Mouse (Mus musculus) neural tube, embryonic 13.5 days (tissue): ENCODE measurements around the gene Acot7. TPM values are rescaled to one million over a fixed set of nuclear protein-coding genes. Genes with fewer than 3 reads are reported as not detected.
A peak's percentile ranks its signal among the peaks of the same experiment; 100 is the strongest.

Experiments
- ATAC-seq: fragments of 200-750 bp; cut with Nextera tagmentation; 2 replicates; pipeline ENCODE4 v1.8.0; 2017; ENCODE audit warnings: low read depth, mild to moderate bottlenecking, moderate TSS enrichment, moderate library complexity
- H3K27ac ChIP-seq: fragments of 300-500 bp; sonication (generic); replicated peaks from 2 replicates; pipeline ENCODE4 v1.5.1; 2015; ENCODE audit warnings: moderate library complexity, mild to moderate bottlenecking, inconsistent platforms
- H3K27me3 ChIP-seq: fragments of 300-500 bp; sonication (generic); 2 replicates; pipeline ENCODE4 v1.6.1; 2015; ENCODE audit warnings: mild to moderate bottlenecking, inconsistent platforms
- H3K36me3 ChIP-seq: fragments of 300-500 bp; sonication (generic); 2 replicates; pipeline ENCODE4 v1.6.1; 2015; ENCODE audit warnings: mild to moderate bottlenecking, inconsistent platforms
- H3K4me1 ChIP-seq: fragments of 300-500 bp; sonication (generic); replicated peaks from 2 replicates; pipeline ENCODE4 v1.6.1; 2015; ENCODE audit warnings: inconsistent platforms
- H3K4me2 ChIP-seq: fragments of 300-500 bp; sonication (generic); 2 replicates; pipeline ENCODE4 v1.6.1; 2015; ENCODE audit warnings: inconsistent platforms, mild to moderate bottlenecking, moderate library complexity
- H3K4me3 ChIP-seq: fragments of 300-500 bp; sonication (generic); 2 replicates; pipeline ENCODE4 v1.5.1; 2015; ENCODE audit warnings: mild to moderate bottlenecking, inconsistent platforms
- H3K9ac ChIP-seq: fragments of 300-500 bp; sonication (generic); 2 replicates; pipeline ENCODE4 v1.6.1; 2015; ENCODE audit warnings: moderate library complexity, mild to moderate bottlenecking, inconsistent platforms
- H3K9me3 ChIP-seq: fragments of 300-500 bp; sonication (generic); 2 replicates; pipeline ENCODE4 v1.6.1; 2016; ENCODE audit warnings: inconsistent platforms
- WGBS: fragments of 180-500 bp; shearing (Covaris S2); methylation state at CpG from one replicate; pipeline ENCODE4 v1.1.7; 2015; 5-methylcytosine and 5-hydroxymethylcytosine counted together
- polyA plus RNA-seq: library from polyadenylated mRNA; unstranded; fragments of >200 nt; fragmentation: Nextera tagmentation; extraction: Ambion mirVana; gene quantifications from 2 replicates; pipeline ENCODE4 v1.2.1, GENCODE M21; 2015

The Acot7 gene
- polyA plus RNA-seq, 1 experiment from 2014 or later = 346 TPM

DNA sequence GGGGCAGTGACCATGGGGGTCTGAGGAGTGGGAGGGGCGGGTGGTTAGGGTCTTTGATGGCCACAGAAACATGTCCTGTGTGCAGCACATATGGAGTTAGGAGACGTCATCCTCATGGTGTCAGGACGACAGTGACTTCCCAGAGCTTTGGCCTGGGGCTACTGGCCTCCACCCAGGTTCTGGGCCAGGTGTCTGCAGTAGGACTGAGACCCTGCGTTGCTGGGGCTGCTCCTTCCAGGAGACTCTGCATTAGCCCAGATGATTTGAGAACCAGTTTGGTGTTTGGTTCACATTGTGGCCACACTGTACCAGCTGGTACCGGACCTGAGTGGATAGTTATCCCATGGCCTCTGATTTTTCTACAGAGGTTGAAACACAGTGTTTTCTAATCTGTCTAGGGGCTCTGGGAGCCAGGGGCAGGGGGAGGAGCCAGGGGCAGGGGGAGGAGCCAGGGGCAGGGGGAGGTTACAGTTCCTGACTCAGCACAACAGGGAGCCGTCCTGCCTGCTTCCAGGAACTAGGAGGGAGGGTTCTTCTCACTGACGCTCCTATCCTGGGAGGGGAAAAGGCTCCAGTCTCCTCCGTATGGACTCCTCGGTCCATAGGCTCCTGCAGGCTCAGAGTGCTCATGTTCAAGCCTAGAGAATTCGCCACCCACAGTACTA lies 85.7 kb downstream of the Acot7 start:
- Histone ChIP-seq H3K4me2 (0 out of 2 replicates have a peak overlapping the region, but pooled peaks have one; percentile 16), H3K4me1 (peaks cover 43% of the 10 kb centered on the region), H3K9me3 (no peaks in the 10 kb centered on the region), H3K36me3 (peaks cover 17% of the 10 kb centered on the region; the same call in 1 of the 2 replicates), H3K27ac (no peak overlapping the region), H3K4me3 (no peak overlapping the region), H3K27me3 (no peaks in the 10 kb centered on the region), H3K9ac (no peak overlapping the region)
- ATAC-seq = no peak
- whole genome bisulfite sequencing = 34% methylated on average over 10 of the region's 10 CpGs

DNA sequence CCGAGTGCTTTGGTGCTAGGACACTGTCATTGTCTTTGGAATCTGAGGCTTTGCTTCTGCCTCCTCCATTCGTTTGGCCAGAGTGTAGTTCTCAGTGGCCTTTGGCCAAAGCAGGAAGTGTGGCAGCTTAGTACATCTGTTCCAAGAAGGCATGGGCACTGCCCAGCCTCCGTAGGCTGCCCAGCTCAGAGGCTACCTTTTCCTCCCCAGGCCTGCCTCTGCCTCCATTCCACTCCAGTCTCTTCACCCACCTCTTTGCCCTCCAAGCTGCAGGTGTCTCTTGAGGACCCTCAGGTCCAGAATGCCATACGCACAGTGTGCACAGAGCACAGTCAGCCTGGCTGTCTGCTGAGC lies 86.2 kb downstream of the Acot7 start:
- Histone ChIP-seq H3K9ac (no peak overlapping the region), H3K4me2 (0 out of 2 replicates have a peak overlapping the region, but pooled peaks have one; percentile 16), H3K27ac (no peak overlapping the region), H3K4me1 (peaks cover 48% of the 10 kb centered on the region), H3K9me3 (no peaks in the 10 kb centered on the region), H3K4me3 (no peak overlapping the region), H3K27me3 (no peaks in the 10 kb centered on the region), H3K36me3 (peaks cover 17% of the 10 kb centered on the region; the same call in 1 of the 2 replicates)
- WGBS = 58% methylated on average over 4 of the region's 4 CpGs
- ATAC-seq = no peak

- Histone ChIP-seq H3K9ac (no peak overlapping the region), H3K27ac (no peak overlapping the region), H3K4me2 (no peak overlapping the region), H3K27me3 (no peaks in the 10 kb centered on the region), H3K9me3 (no peaks in the 10 kb centered on the region), H3K36me3 (peaks cover 17% of the 10 kb centered on the region; the same call in 1 of the 2 replicates), H3K4me1 (peaks cover 50% of the 10 kb centered on the region), H3K4me3 (no peak overlapping the region)
- WGBS = 90% methylated on average over 9 of the region's 9 CpGs
- no peak for ATAC-seq
These were observed 87.1 kb downstream of the Acot7 start for GRCm38 (mm10) chr4:152264867-152265568.

DNA sequence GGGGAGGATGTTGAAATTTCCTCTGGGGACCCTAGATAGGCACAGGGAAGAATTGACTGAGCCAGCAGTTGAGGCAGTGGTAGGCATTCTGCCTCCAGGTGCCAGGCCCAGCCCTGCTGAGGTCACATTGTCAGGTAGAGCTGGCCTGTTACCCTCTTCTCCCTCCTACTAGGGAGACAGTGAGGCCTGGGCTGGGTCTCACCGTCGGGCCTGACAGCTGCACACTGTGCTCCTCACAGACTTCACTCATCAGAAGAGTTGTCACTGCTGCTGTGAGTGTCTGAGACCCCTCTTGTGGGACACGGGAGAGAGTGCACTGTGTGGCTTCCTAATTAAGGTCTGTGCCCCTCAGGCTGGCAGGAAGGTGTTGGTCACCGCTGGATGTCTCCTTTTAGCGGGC lies 87.9 kb downstream of the Acot7 start:
- Histone ChIP-seq H3K4me1 (peaks cover 50% of the 10 kb centered on the region), H3K9me3 (no peaks in the 10 kb centered on the region), H3K27ac (no peak overlapping the region), H3K9ac (no peak overlapping the region), H3K36me3 (peaks cover 16% of the 10 kb centered on the region; the same call in 1 of the 2 replicates), H3K4me2 (no peak overlapping the region), H3K4me3 (no peak overlapping the region), H3K27me3 (0 out of 2 replicates have a peak, but pooled peaks cover 3% of the 10 kb centered on the region)
- ATAC-seq = no peak
- WGBS = 59% methylated on average over 5 of the region's 5 CpGs

DNA sequence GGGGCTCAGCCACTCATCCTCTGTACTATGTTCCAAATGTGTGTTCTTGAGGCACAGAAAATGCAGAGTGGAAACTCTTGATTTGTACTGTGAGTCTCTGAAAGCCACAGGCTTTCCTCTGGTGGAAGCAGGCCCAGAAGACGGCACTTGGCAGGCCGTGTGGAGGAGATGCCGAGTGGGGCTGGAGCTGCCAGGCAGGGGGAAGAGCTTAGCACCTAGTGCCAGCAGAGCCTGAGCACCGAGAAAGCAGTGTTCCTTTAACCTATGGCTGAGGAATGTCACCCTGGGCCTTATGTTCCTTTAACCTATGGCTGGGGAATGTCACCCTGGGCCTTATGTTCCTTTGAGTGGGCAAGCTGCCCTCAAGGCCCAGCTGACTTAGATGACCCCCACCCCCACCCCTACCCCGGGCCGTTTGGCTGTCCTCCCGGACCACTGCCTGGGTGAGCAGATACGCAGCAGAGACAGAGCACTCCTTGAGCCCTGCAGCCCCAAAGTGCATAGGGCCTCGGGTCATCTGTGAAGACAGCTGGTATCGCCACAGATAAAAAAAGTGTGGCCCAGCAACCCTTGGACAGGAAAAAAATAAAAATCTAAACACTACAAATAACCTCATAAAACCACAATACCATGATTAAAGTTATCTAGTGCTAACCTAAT lies 88.4 kb downstream of the Acot7 start:
- Histone ChIP-seq H3K36me3 (0 out of 2 replicates have a peak, but pooled peaks cover 13% of the 10 kb centered on the region), H3K27me3 (peaks cover 9% of the 10 kb centered on the region; the same call in 1 of the 2 replicates), H3K9me3 (no peaks in the 10 kb centered on the region), H3K4me3 (no peak overlapping the region), H3K4me1 (peaks cover 50% of the 10 kb centered on the region), H3K27ac (no peak overlapping the region), H3K9ac (no peak overlapping the region), H3K4me2 (no peak overlapping the region)
- WGBS = 63% methylated on average over 10 of the region's 10 CpGs
- ATAC-seq = no peak

- Histone ChIP-seq H3K9me3 (no peaks in the 10 kb centered on the region), H3K4me3 (no peak overlapping the region), H3K27ac (no peak overlapping the region), H3K9ac (no peak overlapping the region), H3K27me3 (peaks cover 23% of the 10 kb centered on the region), H3K36me3 (0 out of 2 replicates have a peak, but pooled peaks cover 17% of the 10 kb centered on the region), H3K4me2 (no peak overlapping the region), H3K4me1 (peaks cover 63% of the 10 kb centered on the region)
- no peak for ATAC-seq
- 58% methylated on average over 13 of the region's 13 CpGs for WGBS
These were observed 89.9 kb downstream of the Acot7 start for GRCm38 (mm10) chr4:152267748-152268369.

DNA sequence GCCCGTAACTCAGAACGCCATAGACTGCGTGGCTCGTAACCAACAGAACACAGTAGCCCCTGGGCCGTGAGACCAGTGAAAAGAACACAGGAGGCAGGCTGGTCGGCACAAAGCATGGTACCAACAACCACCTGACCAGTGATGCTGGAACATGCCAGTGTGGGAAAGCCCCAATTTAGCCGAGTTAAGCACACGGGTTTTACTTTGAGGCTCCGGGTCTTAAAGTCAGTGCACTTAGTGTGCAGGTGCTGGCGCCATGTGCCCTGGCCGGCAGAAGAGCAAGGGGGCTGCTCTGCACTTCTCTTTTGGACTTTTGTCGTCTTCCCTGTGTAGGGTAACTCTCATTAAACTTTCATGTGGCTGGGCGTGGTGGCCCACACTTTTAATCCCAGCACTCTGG lies 92.0 kb downstream of the Acot7 start:
- Histone ChIP-seq H3K9ac (no peak overlapping the region), H3K27ac (no peak overlapping the region), H3K36me3 (0 out of 2 replicates have a peak, but pooled peaks cover 13% of the 10 kb centered on the region), H3K4me2 (no peak overlapping the region), H3K4me1 (peaks cover 65% of the 10 kb centered on the region), H3K27me3 (peaks cover 43% of the 10 kb centered on the region), H3K4me3 (no peak overlapping the region), H3K9me3 (no peaks in the 10 kb centered on the region)
- ATAC-seq = no peak
- WGBS = 88% methylated on average over 13 of the region's 13 CpGs

GRCm38 (mm10) chr4:152270599-152270998 lies 92.7 kb downstream of the Acot7 start:
- WGBS = 72% methylated on average over 9 of the region's 9 CpGs
- Histone ChIP-seq H3K4me2 (no peak overlapping the region), H3K27me3 (peaks cover 49% of the 10 kb centered on the region), H3K4me3 (no peak overlapping the region), H3K9ac (no peak overlapping the region), H3K4me1 (peaks cover 67% of the 10 kb centered on the region), H3K9me3 (no peaks in the 10 kb centered on the region), H3K27ac (no peak overlapping the region), H3K36me3 (0 out of 2 replicates have a peak, but pooled peaks cover 8% of the 10 kb centered on the region)
- ATAC-seq = no peak

DNA sequence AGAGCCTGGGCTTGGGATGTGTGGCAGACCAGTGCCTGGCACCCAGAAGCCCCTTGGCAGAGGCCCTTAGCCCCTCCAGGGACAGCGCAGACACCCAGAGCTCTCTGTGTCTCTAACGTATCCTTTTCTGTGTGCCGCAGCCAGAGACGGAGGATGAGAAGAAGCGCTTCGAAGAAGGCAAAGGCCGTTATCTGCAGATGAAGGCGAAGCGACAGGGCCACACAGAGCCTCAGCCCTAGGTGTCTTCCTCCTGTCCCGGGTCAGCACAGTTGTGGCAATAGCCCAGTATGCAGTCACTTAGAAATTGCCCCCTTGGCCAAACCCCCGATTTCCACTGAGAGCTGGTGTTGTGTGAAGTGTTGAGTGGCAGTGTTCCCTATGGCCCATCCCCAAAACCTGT lies 93.4 kb downstream of the Acot7 start:
- 0 out of 2 replicates have a peak, but pooled peaks cover 8% of the 10 kb centered on the region for H3K36me3 ChIP-seq
- H3K9me3 ChIP-seq = no peaks in the 10 kb centered on the region
- no peak overlapping the region for H3K4me3 ChIP-seq
- H3K27ac ChIP-seq = no peak overlapping the region
- no peak overlapping the region for H3K4me2 ChIP-seq
- H3K4me1 ChIP-seq = peaks cover 65% of the 10 kb centered on the region
- peaks cover 56% of the 10 kb centered on the region for H3K27me3 ChIP-seq
- no peak overlapping the region for H3K9ac ChIP-seq
- 88% methylated on average over 11 of the region's 11 CpGs for WGBS
- no peak for ATAC-seq

- peaks cover 63% of the 10 kb centered on the region for H3K4me1 ChIP-seq
- no peaks in the 10 kb centered on the region for H3K9me3 ChIP-seq
- H3K27me3 ChIP-seq = peaks cover 63% of the 10 kb centered on the region
- H3K9ac ChIP-seq = no peak overlapping the region
- H3K27ac ChIP-seq = no peak overlapping the region
- H3K4me3 ChIP-seq = no peak overlapping the region
- H3K4me2 ChIP-seq = no peak overlapping the region
- WGBS = 69% methylated on average over 7 of the region's 7 CpGs
- no peak for ATAC-seq
- H3K36me3 ChIP-seq = 0 out of 2 replicates have a peak, but pooled peaks cover 8% of the 10 kb centered on the region
These were observed 94.1 kb downstream of the Acot7 start for GRCm38 (mm10) chr4:152272006-152272405.

- H3K9ac ChIP-seq = no peak overlapping the region
- H3K4me1 ChIP-seq = peaks cover 59% of the 10 kb centered on the region
- ATAC-seq = no peak
- 0 out of 2 replicates have a peak, but pooled peaks cover 8% of the 10 kb centered on the region for H3K36me3 ChIP-seq
- no peak overlapping the region for H3K4me2 ChIP-seq
- no peak overlapping the region for H3K4me3 ChIP-seq
- H3K9me3 ChIP-seq = no peaks in the 10 kb centered on the region
- H3K27me3 ChIP-seq = peaks cover 69% of the 10 kb centered on the region
- peak overlapping the region; percentile 80; the same call in 1 of the 2 replicates for H3K27ac ChIP-seq
- 36% methylated on average over 9 of the region's 9 CpGs for WGBS
These were observed 94.6 kb downstream of the Acot7 start for GRCm38 (mm10) chr4:152272449-152273049.
